Mouse (Mus musculus) kidney, adult 2 months (tissue): ENCODE results near the gene Pex10. TPM values are rescaled to one million over a fixed set of nuclear protein-coding genes. Genes with fewer than 3 reads are reported as not detected.

Experiments used
- DNase-seq: peaks from one replicate; pipeline ENCODE4 v3.0.0; 2021
- H3K27ac ChIP-seq: fragments of 200-500 bp; 2 replicates; pipeline ENCODE4 v1.5.1; 2012; ENCODE audit warnings: low read depth, low read length, control low read depth, inconsistent platforms; ENCODE audit not compliant: insufficient read depth
- H3K27me3 ChIP-seq: fragments of 200-500 bp; replicated peaks from 2 replicates; pipeline ENCODE4 v1.6.1; 2012; ENCODE audit warnings: mild to moderate bottlenecking, moderate library complexity, low read length, inconsistent platforms; ENCODE audit not compliant: control insufficient read depth, insufficient read depth
- H3K36me3 ChIP-seq: fragments of 200-500 bp; 2 replicates; pipeline ENCODE4 v1.6.1; 2012; ENCODE audit warnings: mild to moderate bottlenecking, moderate library complexity, low read length, inconsistent platforms; ENCODE audit not compliant: control insufficient read depth, insufficient read depth
- H3K4me1 ChIP-seq: fragments of 200-500 bp; 2 replicates; pipeline ENCODE4 v1.6.1; 2011; ENCODE audit warnings: low read length; ENCODE audit not compliant: control insufficient read depth, insufficient read depth
- H3K4me3 ChIP-seq: fragments of 200-500 bp; 2 replicates; pipeline ENCODE4 v1.5.1; 2011; ENCODE audit warnings: mild to moderate bottlenecking, low read depth, low read length, control low read depth; ENCODE audit not compliant: insufficient read depth
- CTCF ChIP-seq: fragments of 200-500 bp; conservative IDR thresholded peaks from 2 replicates; pipeline ENCODE4 v1.5.1; 2011; ENCODE audit warnings: low read depth, mild to moderate bottlenecking, control low read depth, low read length, moderate library complexity, mixed read lengths; ENCODE audit not compliant: insufficient read depth, insufficient read length
- POLR2A ChIP-seq: fragments of 200-500 bp; IDR thresholded peaks from one replicate; pipeline ENCODE4 v1.6.1; 2011; ENCODE audit warnings: low read depth, low read length, control low read depth
- WGBS: fragments of 180-500 bp; shearing (Covaris S2); methylation state at CpG from one replicate; pipeline ENCODE4 v1.1.7; 2018; 5-methylcytosine and 5-hydroxymethylcytosine counted together
- polyA plus RNA-seq: library from polyadenylated mRNA; depleted of rRNA; stranded (reverse); fragments of >200 nt; gene quantifications from 2 replicates; pipeline ENCODE4 v1.2.3, GENCODE M21; 2012

Pex10 gene
- polyA plus RNA-seq, 1 experiment = 23.9 TPM

- WGBS = 42% methylated on average over 5 of the region's 5 CpGs
- Histone ChIP-seq H3K4me1 (no peaks in the 10 kb centered on the region; the same call in 1 of the 2 replicates), H3K36me3 (no peaks in the 10 kb centered on the region), H3K27me3 (no peaks in the 10 kb centered on the region), H3K4me3 (no peak overlapping the region), H3K27ac (no peak overlapping the region)
- DNase-seq = no peak
- TF ChIP-seq POLR2A (no peak), CTCF (no peak)
Measured at GRCm38 (mm10) chr4:155109471-155109870, 42.7 kb downstream of the Pex10 start.

- peak; percentile 36 for DNase-seq
- H3K27me3 ChIP-seq = no peaks in the 10 kb centered on the region
- H3K4me3 ChIP-seq = no peak overlapping the region
- WGBS = 59% methylated on average over 8 of the region's 8 CpGs
- no peaks in the 10 kb centered on the region; the same call in 1 of the 2 replicates for H3K4me1 ChIP-seq
- TF ChIP-seq CTCF (no peak), POLR2A (no peak)
- no peak overlapping the region for H3K27ac ChIP-seq
- no peaks in the 10 kb centered on the region for H3K36me3 ChIP-seq
Measured at GRCm38 (mm10) chr4:155113766-155114410, 47.1 kb downstream of the Pex10 start.

- Histone ChIP-seq H3K4me3 (no peak overlapping the region), H3K4me1 (no peaks in the 10 kb centered on the region; the same call in 1 of the 2 replicates), H3K27ac (no peak overlapping the region), H3K27me3 (no peaks in the 10 kb centered on the region), H3K36me3 (no peaks in the 10 kb centered on the region)
- no peak for DNase-seq
- WGBS = 83% methylated on average over 4 of the region's 4 CpGs
- no peak for TF ChIP-seq POLR2A
- no peak for TF ChIP-seq CTCF
Measured at GRCm38 (mm10) chr4:155116607-155117006, 49.8 kb downstream of the Pex10 start.

DNA sequence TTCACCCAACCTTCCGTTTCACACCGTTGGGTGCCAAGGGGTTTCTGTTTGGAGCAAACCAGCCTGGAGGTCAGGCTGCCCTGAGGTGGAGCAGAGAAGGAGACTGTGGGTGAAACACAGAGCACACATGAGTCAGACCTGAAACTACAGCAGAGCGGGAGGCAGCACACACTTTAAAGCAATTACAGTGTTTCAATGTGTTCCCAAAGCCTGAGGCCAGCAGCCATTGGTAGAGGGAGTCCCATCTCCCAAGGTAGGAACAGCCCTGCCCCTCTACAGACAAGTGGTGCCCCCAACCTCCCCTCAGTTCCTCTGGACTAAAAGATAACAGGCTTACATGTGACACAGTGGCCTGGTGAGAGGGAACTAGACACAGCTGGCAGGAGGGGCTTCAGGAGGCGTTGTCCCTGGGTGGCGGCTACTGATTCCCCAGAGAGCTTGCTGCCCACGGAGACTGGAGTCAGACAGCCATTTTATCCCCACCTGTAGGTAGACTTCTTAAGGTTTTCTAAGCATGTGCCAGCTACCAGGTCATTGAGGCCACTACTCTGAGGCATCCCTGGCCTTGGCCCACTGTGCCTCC, 50.7 kb downstream of the Pex10 start:
- no peak for DNase-seq
- 85% methylated on average over 6 of the region's 6 CpGs for WGBS
- no peaks in the 10 kb centered on the region for H3K27me3 ChIP-seq
- H3K36me3 ChIP-seq = no peaks in the 10 kb centered on the region
- H3K4me1 ChIP-seq = no peaks in the 10 kb centered on the region; the same call in 1 of the 2 replicates
- no peak overlapping the region for H3K4me3 ChIP-seq
- TF ChIP-seq POLR2A = no peak
- TF ChIP-seq CTCF = no peak
- H3K27ac ChIP-seq = no peak overlapping the region

DNA sequence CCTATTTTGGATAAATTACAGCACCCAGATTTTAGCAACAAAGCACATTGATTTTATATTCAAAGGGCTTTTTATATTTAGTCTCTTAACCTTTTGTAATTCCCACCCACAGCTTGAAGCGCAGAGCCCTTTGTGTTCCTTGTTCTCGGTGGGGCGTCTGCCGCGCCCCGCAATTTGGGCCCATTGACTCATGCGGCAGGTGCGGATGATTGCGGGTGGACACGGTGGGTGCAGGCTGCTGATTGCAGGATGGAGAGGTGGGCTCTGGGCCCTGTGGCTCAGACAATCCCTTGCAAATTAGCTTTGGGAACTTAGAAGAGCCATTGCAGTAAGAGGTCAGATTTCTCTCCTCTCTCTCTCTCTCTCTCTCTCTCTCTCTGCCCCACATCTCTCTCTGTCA, 51.5 kb downstream of the Pex10 start:
- H3K4me3 ChIP-seq = no peak overlapping the region
- H3K4me1 ChIP-seq = no peaks in the 10 kb centered on the region; the same call in 1 of the 2 replicates
- no peaks in the 10 kb centered on the region for H3K27me3 ChIP-seq
- TF ChIP-seq CTCF (no peak), POLR2A (no peak)
- no peak for DNase-seq
- H3K36me3 ChIP-seq = no peaks in the 10 kb centered on the region
- 92% methylated on average over 10 of the region's 10 CpGs for WGBS
- H3K27ac ChIP-seq = no peak overlapping the region

GRCm38 (mm10) chr4:155120038-155120437, 53.2 kb downstream of the Pex10 start:
- DNase-seq = no peak
- WGBS = 91% methylated on average over 7 of the region's 7 CpGs
- no peaks in the 10 kb centered on the region for H3K36me3 ChIP-seq
- no peak overlapping the region for H3K4me3 ChIP-seq
- no peaks in the 10 kb centered on the region for H3K4me1 ChIP-seq
- H3K27me3 ChIP-seq = no peaks in the 10 kb centered on the region
- TF ChIP-seq POLR2A (no peak), CTCF (0 out of 2 replicates have a peak, but pooled peaks have one; percentile 19)
- no peak overlapping the region for H3K27ac ChIP-seq

- Histone ChIP-seq H3K4me1 (no peaks in the 10 kb centered on the region), H3K27ac (no peak overlapping the region), H3K4me3 (no peak overlapping the region), H3K27me3 (no peaks in the 10 kb centered on the region), H3K36me3 (no peaks in the 10 kb centered on the region)
- DNase-seq = no peak
- TF ChIP-seq POLR2A = no peak
- TF ChIP-seq CTCF = no peak
- 82% methylated on average over 5 of the region's 5 CpGs for WGBS
Measured at GRCm38 (mm10) chr4:155120583-155120982, 53.8 kb downstream of the Pex10 start.
